Mouse (Mus musculus) CH12.LX (cell line): ENCODE data around the gene Pgf. TPM values are rescaled to one million over a fixed set of nuclear protein-coding genes. Genes with fewer than 3 reads are reported as not detected.

Experiments used
- DNase-seq: peaks from one replicate; pipeline ENCODE4 v3.0.0-alpha.2; 2013; ENCODE audit errors: extremely low read depth
- H3K27ac ChIP-seq: 2 replicates; pipeline ENCODE4 v1.5.1; 2012; ENCODE audit warnings: low read depth, mild to moderate bottlenecking, control low read depth, moderate library complexity; ENCODE audit not compliant: insufficient read depth
- H3K27me3 ChIP-seq: replicated peaks from 2 replicates; pipeline ENCODE3; 2012; ENCODE audit warnings: inconsistent platforms
- H3K36me3 ChIP-seq, 2 experiments: replicated peaks in 1 of 2; 2 replicates each; pipeline versions ENCODE3 to v1.6.1; 2012; ENCODE audit warnings: inconsistent platforms in 1 of 2, low read length in 1 of 2, mild to moderate bottlenecking in 1 of 2, mixed read lengths in 1 of 2, moderate library complexity in 1 of 2; ENCODE audit not compliant: control insufficient read depth in 1 of 2, insufficient read depth in 1 of 2
- H3K4me1 ChIP-seq, 2 experiments: 2 replicates each; pipeline ENCODE4 v1.6.1; 2012; ENCODE audit warnings: inconsistent platforms in 1 of 2, moderate library complexity in 1 of 2; ENCODE audit not compliant: insufficient read depth in 2 of 2, control insufficient read depth in 1 of 2
- H3K4me2 ChIP-seq: 2 replicates; pipeline ENCODE4 v1.6.1; 2012; ENCODE audit warnings: low read depth, mild to moderate bottlenecking, control low read depth; ENCODE audit not compliant: poor library complexity, insufficient read depth, severe bottlenecking
- H3K4me3 ChIP-seq, 3 experiments: fragments of 150-350 bp in 1 of 3; sonication (generic) in 1 of 3; replicated peaks in 1 of 3; 2 replicates each; pipeline versions ENCODE3 to v1.5.1; 2011 to 2012; ENCODE audit warnings: low read depth in 2 of 3, low read length in 2 of 3, mild to moderate bottlenecking in 2 of 3, moderate library complexity in 2 of 3, control low read depth in 1 of 3, improper control_type of control experiment in 1 of 3, inconsistent platforms in 1 of 3, mixed read lengths in 1 of 3; ENCODE audit not compliant: poor library complexity in 1 of 3
- H3K79me2 ChIP-seq: replicated peaks from 2 replicates; pipeline ENCODE4 v1.6.1; 2012; ENCODE audit warnings: mild to moderate bottlenecking, moderate library complexity; ENCODE audit not compliant: control insufficient read depth, poor library complexity, insufficient read depth, severe bottlenecking; ENCODE audit errors: extremely low read depth
- H3K9ac ChIP-seq: 2 replicates; pipeline ENCODE4 v1.6.1; 2012; ENCODE audit warnings: low read depth, mild to moderate bottlenecking, control low read depth, moderate library complexity; ENCODE audit not compliant: insufficient read depth
- H3K9me3 ChIP-seq: replicated peaks from 2 replicates; pipeline ENCODE3; 2012; ENCODE audit warnings: low read length, inconsistent platforms, mixed read lengths
- BHLHE40 ChIP-seq: IDR thresholded peaks from 2 replicates; pipeline ENCODE4 v1.6.1; 2011; ENCODE audit warnings: mild to moderate bottlenecking, low read depth, low read length, improper control_type of control experiment
- CHD1 ChIP-seq: IDR thresholded peaks from 2 replicates; pipeline ENCODE4 v1.6.1; 2012; ENCODE audit warnings: low read depth, low read length, improper control_type of control experiment, inconsistent platforms
- CHD2 ChIP-seq: IDR thresholded peaks from 2 replicates; pipeline ENCODE4 v1.6.1; 2011; ENCODE audit warnings: low read length, improper control_type of control experiment
- CTCF ChIP-seq, 2 experiments: IDR thresholded peaks in 1 of 2; conservative IDR thresholded peaks in 1 of 2; 2 replicates each; pipeline ENCODE4 v1.5.1; 2011 to 2012; ENCODE audit warnings: low read depth in 2 of 2, low read length in 2 of 2, improper control_type of control experiment in 1 of 2, inconsistent platforms in 1 of 2, mild to moderate bottlenecking in 1 of 2, moderate library complexity in 1 of 2
- ELF1 ChIP-seq: IDR thresholded peaks from 2 replicates; pipeline ENCODE4 v1.6.1; 2014; ENCODE audit warnings: low read depth, mild to moderate bottlenecking, inconsistent platforms, low read length, improper control_type of control experiment
- ETS1 ChIP-seq: conservative IDR thresholded peaks from 2 replicates; pipeline ENCODE4 v1.6.1; 2012; ENCODE audit warnings: low read depth, mild to moderate bottlenecking, inconsistent platforms, low read length, improper control_type of control experiment, moderate library complexity
- IRF4 ChIP-seq: IDR thresholded peaks from 2 replicates; pipeline ENCODE4 v1.6.1; 2014; ENCODE audit warnings: low read depth, mild to moderate bottlenecking, inconsistent platforms, low read length, improper control_type of control experiment
- JUND ChIP-seq: conservative IDR thresholded peaks from 2 replicates; pipeline ENCODE4 v1.6.1; 2011; ENCODE audit warnings: low read depth, low read length, improper control_type of control experiment
- MAFK ChIP-seq: IDR thresholded peaks from 2 replicates; pipeline ENCODE4 v1.6.1; 2011; ENCODE audit warnings: low read length, improper control_type of control experiment; ENCODE audit not compliant: insufficient replicate concordance
- MAX ChIP-seq: IDR thresholded peaks from 2 replicates; pipeline ENCODE4 v1.6.1; 2011; ENCODE audit warnings: low read length, improper control_type of control experiment
- MEF2A ChIP-seq: IDR thresholded peaks from 2 replicates; pipeline ENCODE4 v1.6.1; 2014; ENCODE audit warnings: low read depth, mild to moderate bottlenecking, inconsistent platforms, low read length, improper control_type of control experiment, borderline replicate concordance
- MXI1 ChIP-seq: IDR thresholded peaks from 2 replicates; pipeline ENCODE4 v1.6.1; 2011; ENCODE audit warnings: mild to moderate bottlenecking, low read depth, low read length, improper control_type of control experiment
- MYC ChIP-seq: IDR thresholded peaks from 2 replicates; pipeline ENCODE4 v1.6.1; 2011; ENCODE audit warnings: low read depth, mild to moderate bottlenecking, improper control_type of control experiment, low read length
- NELFE ChIP-seq: IDR thresholded peaks from 2 replicates; pipeline ENCODE4 v1.6.1; 2011; ENCODE audit warnings: low read depth, low read length, improper control_type of control experiment
- NRF1 ChIP-seq: IDR thresholded peaks from 2 replicates; pipeline ENCODE4 v1.6.1; 2014; ENCODE audit warnings: low read depth, mild to moderate bottlenecking, inconsistent platforms, low read length, improper control_type of control experiment, moderate library complexity
- POLR2AphosphoS2 ChIP-seq: IDR thresholded peaks from 2 replicates; pipeline ENCODE4 v1.6.1; 2011; ENCODE audit warnings: low read depth, low read length, improper control_type of control experiment
- RAD21 ChIP-seq: IDR thresholded peaks from 2 replicates; pipeline ENCODE4 v1.6.1; 2011; ENCODE audit warnings: low read depth, mild to moderate bottlenecking, low read length, improper control_type of control experiment, moderate library complexity
- RCOR1 ChIP-seq: conservative IDR thresholded peaks from 2 replicates; pipeline ENCODE4 v1.6.1; 2012; ENCODE audit warnings: low read depth, mild to moderate bottlenecking, inconsistent platforms, low read length, improper control_type of control experiment
- SIN3A ChIP-seq: IDR thresholded peaks from 2 replicates; pipeline ENCODE4 v1.6.1; 2012; ENCODE audit warnings: low read length, improper control_type of control experiment, inconsistent platforms
- TBP ChIP-seq: conservative IDR thresholded peaks from 2 replicates; pipeline ENCODE4 v1.6.1; 2011; ENCODE audit warnings: low read depth, low read length, improper control_type of control experiment
- dilution Hi-C: fragments of 300-500 bp; cut with MboI; formaldehyde crosslinking; loops from 2 replicates; pipeline ENCODE4 v1.14.3; 2020; ENCODE audit warnings: low sequenced_read_pairs; ENCODE audit not compliant: extremely low pct_unique_long_range_greater_than_20kb, extremely low pct_ligation_motif_present
- in situ Hi-C: fragments of 300-500 bp; cut with MboI; formaldehyde crosslinking; loops from 3 replicates; pipeline ENCODE4 v1.14.3; 2019; ENCODE audit warnings: low sequenced_read_pairs, low pct_ligation_motif_present, low pct_unique_long_range_greater_than_20kb, mixed read lengths
- polyA plus RNA-seq: library from polyadenylated mRNA; unstranded; fragments of >175 nt; gene quantifications from 2 replicates; pipeline ENCODE4 v1.2.1, GENCODE M21; 2012; ENCODE audit warnings: low read depth; ENCODE audit not compliant: insufficient read length
- total RNA-seq, 2 experiments: library from RNA; depleted of rRNA; stranded (reverse); fragments of 300-350 nt in 1 of 2; fragments of >200 nt in 1 of 2; gene quantifications; 2 replicates each; pipeline ENCODE4 v1.2.3; 2012 to 2014

Pgf gene
- total and polyA plus RNA-seq, 3 experiments: 0.34 to 0.73 (median 0.64) TPM

DNA sequence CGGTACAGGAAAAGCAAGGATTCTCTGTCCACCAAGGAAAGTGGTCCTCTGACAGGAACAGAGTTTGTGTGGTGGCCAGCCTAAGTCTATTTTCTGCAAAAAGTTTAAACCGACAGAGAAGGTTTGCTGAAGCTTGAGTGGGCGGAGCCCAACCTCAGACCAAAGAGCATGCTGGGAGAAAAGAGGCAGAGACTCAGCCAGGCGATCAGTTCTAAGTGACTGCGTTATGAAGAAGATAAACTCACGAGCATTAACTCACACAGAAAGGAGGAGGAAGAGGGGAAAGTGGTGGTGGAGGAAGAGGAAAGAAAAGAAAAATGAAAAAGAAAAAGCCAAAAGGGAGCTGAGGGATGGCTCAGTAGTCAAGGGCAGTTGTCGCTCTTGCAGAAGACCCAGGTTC lies 12.7 kb upstream of the Pgf start:
- in situ Hi-C loops (no loop called here), dilution Hi-C loops (no loop called here)
- DNase-seq: no peak
- Histone ChIP-seq H3K9me3 (no peaks in the 10 kb centered on the region), H3K4me3 (no peak overlapping the region), H3K4me2 (no peak overlapping the region), H3K79me2 (no peaks in the 10 kb centered on the region), H3K4me1 (peaks cover 10 to 25% of the 10 kb centered on the region in 2 experiments), H3K27me3 (peaks cover 15% of the 10 kb centered on the region), H3K36me3 (no peaks in the 10 kb centered on the region), H3K9ac (no peak overlapping the region), H3K27ac (no peak overlapping the region)
- TF ChIP-seq MYC (no peak), SIN3A (no peak), BHLHE40 (no peak), CHD2 (no peak), ETS1 (no peak), CTCF (conservative IDR thresholded peaks at IDR 0.05 in 1 of 2, IDR thresholded peaks at IDR 0.05 in 1 of 2; ENCODE audit: low read depth in 2 of 2, low read length in 2 of 2) (no peak), MAX (no peak), IRF4 (no peak), NRF1 (no peak), MXI1 (no peak)

DNA sequence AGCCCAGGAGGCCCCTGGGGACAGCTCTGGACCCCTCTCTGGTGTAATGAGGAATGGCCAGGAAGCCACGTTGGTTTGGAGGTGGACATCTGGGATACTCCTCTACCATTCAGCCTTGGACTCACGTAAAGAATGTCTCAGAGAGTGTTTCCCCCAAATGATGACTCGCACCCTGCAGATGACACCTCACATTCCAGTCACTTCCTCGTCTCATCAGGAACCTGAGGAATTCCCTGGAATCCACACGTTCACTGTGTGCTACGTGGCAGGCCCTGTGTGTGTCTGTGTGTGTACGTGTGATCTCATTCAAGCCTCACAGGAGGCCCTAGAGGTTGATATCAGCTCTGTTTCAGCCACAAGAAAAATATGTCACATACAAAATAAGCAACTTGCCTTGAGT lies 8.8 kb upstream of the Pgf start:
- TF ChIP-seq CHD2: no peak
- no peak for TF ChIP-seq MAFK
- no peak for TF ChIP-seq RAD21
- TF ChIP-seq ETS1: no peak
- no peak for TF ChIP-seq MYC
- TF ChIP-seq MXI1: no peak
- no peak for TF ChIP-seq NELFE
- no peak for TF ChIP-seq ELF1
- no peak for TF ChIP-seq CHD1
- TF ChIP-seq JUND: no peak
- no peak for TF ChIP-seq CTCF (conservative IDR thresholded peaks at IDR 0.05 in 1 of 2, IDR thresholded peaks at IDR 0.05 in 1 of 2; ENCODE audit: low read depth in 2 of 2, low read length in 2 of 2)
- no peak for TF ChIP-seq TBP
- no peak for TF ChIP-seq RCOR1
- TF ChIP-seq SIN3A: no peak
- no peak for TF ChIP-seq MEF2A
- no peak for TF ChIP-seq POLR2AphosphoS2
- TF ChIP-seq IRF4: no peak
- H3K4me3 ChIP-seq: no peak overlapping the region
- H3K4me1 ChIP-seq: peaks cover 0 to 2% of the 10 kb centered on the region in 2 experiments; a peak in 2 of 4 replicates
- H3K79me2 ChIP-seq: no peaks in the 10 kb centered on the region
- dilution Hi-C loops (no loop called here), in situ Hi-C loops (no loop called here)
- no peaks in the 10 kb centered on the region for H3K9me3 ChIP-seq
- H3K27me3 ChIP-seq: peaks cover 40% of the 10 kb centered on the region
- no peak overlapping the region for H3K4me2 ChIP-seq
- no peak for DNase-seq
- no peaks in the 10 kb centered on the region for H3K36me3 ChIP-seq
- no peak overlapping the region for H3K9ac ChIP-seq
- H3K27ac ChIP-seq: no peak overlapping the region
